Comparison of ENCODE assay signal across 8 mouse cellular contexts in the genomic region with DNA sequence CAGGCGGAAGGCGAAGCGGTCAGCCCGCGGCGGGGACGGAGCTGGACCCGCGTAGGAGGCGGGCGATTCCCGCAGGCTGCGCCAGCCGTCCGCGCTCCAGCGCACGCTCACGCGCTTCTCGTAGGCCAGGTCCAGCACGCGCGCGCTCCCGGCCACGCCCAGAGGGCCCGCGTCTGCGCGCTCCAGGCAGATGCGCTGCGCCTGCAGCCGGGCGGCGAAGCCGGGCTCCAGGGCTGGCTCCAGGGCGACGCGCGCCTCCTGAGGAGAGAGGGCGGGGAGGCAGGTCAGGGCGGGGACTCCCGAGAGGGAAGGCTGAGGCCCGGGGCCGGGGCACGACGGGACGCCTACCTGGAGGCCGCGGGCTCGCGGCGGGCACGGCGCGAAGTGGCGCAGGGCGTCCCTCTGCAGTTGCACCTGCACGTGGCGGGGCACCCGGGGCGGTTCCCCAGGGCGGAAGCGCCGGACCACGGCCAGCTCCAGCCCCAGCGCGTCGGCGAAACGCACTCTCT. TPM values are rescaled to one million over a fixed set of nuclear protein-coding genes. Genes with fewer than 3 reads are reported as not detected.
DNase-seq lines count a peak whose midpoint lies in the region; ATAC-seq and TF ChIP-seq lines count a peak whose summit lies in the region.

No protein-coding gene starts in this region.

- under 1% methylated on average over 66 of the region's 72 CpGs for WGBS in embryonic facial prominence, embryonic 13.5 days
- under 1% methylated on average over 69 of the region's 72 CpGs for WGBS in heart, adult 2 months
- 0% methylated on average over 72 of the region's 72 CpGs for WGBS in limb, embryonic 15.5 days
- WGBS in midbrain, postnatal 0 days, result under 1% methylated on average over 61 of the region's 72 CpGs

- H3K4me2 ChIP-seq in embryonic facial prominence, embryonic 13.5 days, result peak overlapping the region; percentile 98
- peak overlapping the region; percentile 99 for H3K4me2 ChIP-seq in limb, embryonic 15.5 days
- peak overlapping the region; percentile 68 for H3K4me2 ChIP-seq in midbrain, postnatal 0 days (ENCODE audit: low read depth, low read length, poor library complexity, severe bottlenecking)

- H3K36me3 ChIP-seq in embryonic facial prominence, embryonic 13.5 days, result no peaks in the 10 kb centered on the region
- H3K36me3 ChIP-seq in heart, adult 2 months (ENCODE audit: control insufficient read depth, insufficient read depth, low read length), result no peaks in the 10 kb centered on the region
- H3K36me3 ChIP-seq in limb, embryonic 15.5 days, result no peaks in the 10 kb centered on the region
- no peaks in the 10 kb centered on the region; the same call in 1 of the 2 replicates for H3K36me3 ChIP-seq in midbrain, postnatal 0 days (ENCODE audit: insufficient read depth, low read length)

- H3K4me3 ChIP-seq in embryonic facial prominence, embryonic 13.5 days, result peak overlapping the region; percentile 74
- H3K4me3 ChIP-seq in heart, adult 2 months, result peak overlapping the region; percentile 81
- H3K4me3 ChIP-seq in limb, embryonic 15.5 days, result peak overlapping the region; percentile 75
- H3K4me3 ChIP-seq in midbrain, postnatal 0 days (ENCODE audit: low read depth, low read length), result peak overlapping the region; percentile 81

- peak; percentile 82 for ATAC-seq in embryonic facial prominence, embryonic 13.5 days (ENCODE audit: insufficient number of reproducible peaks, insufficient read depth, low FRiP score, low TSS enrichment, low read depth)
- ATAC-seq in limb, embryonic 15.5 days (ENCODE audit: insufficient number of reproducible peaks, low FRiP score, low TSS enrichment, low read depth), result peak; percentile 77
- peak; percentile 90 for ATAC-seq in midbrain, postnatal 0 days (ENCODE audit: low FRiP score)

- no peaks in the 10 kb centered on the region for H3K9me3 ChIP-seq in embryonic facial prominence, embryonic 13.5 days
- H3K9me3 ChIP-seq in limb, embryonic 15.5 days, result no peaks in the 10 kb centered on the region
- H3K9me3 ChIP-seq in midbrain, postnatal 0 days (ENCODE audit: low read length), result no peaks in the 10 kb centered on the region

- no peaks in the 10 kb centered on the region for H3K79me2 ChIP-seq in heart, adult 2 months (replicated peaks; ENCODE audit: control insufficient read depth, insufficient read depth, low read length)

- peak overlapping the region; percentile 83 for H3K9ac ChIP-seq in embryonic facial prominence, embryonic 13.5 days
- H3K9ac ChIP-seq in heart, adult 2 months (ENCODE audit: low read depth, low read length), result peak overlapping the region; percentile 89
- peak overlapping the region; percentile 77 for H3K9ac ChIP-seq in limb, embryonic 15.5 days
- H3K9ac ChIP-seq in midbrain, postnatal 0 days (replicated peaks; ENCODE audit: low read length, poor library complexity, severe bottlenecking), result peak overlapping the region; percentile 89

- H3K4me1 ChIP-seq in embryonic facial prominence, embryonic 13.5 days, result peaks cover 12% of the 10 kb centered on the region
- peaks cover 2% of the 10 kb centered on the region; the same call in 1 of the 2 replicates for H3K4me1 ChIP-seq in heart, adult 2 months (ENCODE audit: control insufficient read depth, insufficient read depth, low read length)
- peaks cover 14% of the 10 kb centered on the region for H3K4me1 ChIP-seq in limb, embryonic 15.5 days
- no peaks in the 10 kb centered on the region for H3K4me1 ChIP-seq in midbrain, postnatal 0 days (ENCODE audit: insufficient read depth, low read length)

- H3K27me3 ChIP-seq in embryonic facial prominence, embryonic 13.5 days, result peaks cover 44% of the 10 kb centered on the region
- no peaks in the 10 kb centered on the region for H3K27me3 ChIP-seq in heart, adult 2 months (ENCODE audit: control insufficient read depth, insufficient read depth, low read length)
- H3K27me3 ChIP-seq in limb, embryonic 15.5 days, result peaks cover 28% of the 10 kb centered on the region
- H3K27me3 ChIP-seq in midbrain, postnatal 0 days (ENCODE audit: insufficient read depth, low read length), result no peaks in the 10 kb centered on the region

- H3K27ac ChIP-seq in embryonic facial prominence, embryonic 13.5 days, result peak overlapping the region; percentile 51; the same call in 1 of the 2 replicates
- H3K27ac ChIP-seq in heart, adult 2 months, result peak overlapping the region; percentile 76
- peak overlapping the region; percentile 81 for H3K27ac ChIP-seq in limb, embryonic 15.5 days
- H3K27ac ChIP-seq in midbrain, postnatal 0 days (ENCODE audit: low read depth, low read length), result peak overlapping the region; percentile 96

- TF ChIP-seq EP300 in heart, adult 2 months (IDR thresholded peaks at IDR 0.05; ENCODE audit: insufficient read depth, low read depth, low read length), result no peak

- TF ChIP-seq POLR2A in heart, adult 2 months (IDR thresholded peaks at IDR 0.05; ENCODE audit: insufficient read depth, low read depth, low read length), result 0 out of 2 replicates have a peak, but pooled peaks have one; percentile 43

- peak; percentile 92 for DNase-seq in 3134 (ENCODE audit: extremely low read depth, insufficient read length, low spot score)
- DNase-seq in adrenal gland, postnatal 25 days, result peak; percentile 94
- DNase-seq in heart, adult 2 months, result peak; percentile 92 to 94
- peak; percentile 89 to 91 for DNase-seq in kidney, adult 8-10 months
- DNase-seq in midbrain, postnatal 0 days (ENCODE audit: low spot score), result peak; percentile 94
- DNase-seq in spleen, postnatal 14 days (ENCODE audit: low spot score in 2 of 2), result peak; percentile 60 to 73

- intact Hi-C loops in heart, adult 2 months (cut with DNase I), result no loop called here

- no peak for TF ChIP-seq CTCF in heart, adult 2 months (IDR thresholded peaks at IDR 0.05)
- no peak for TF ChIP-seq CTCF in midbrain, postnatal 0 days (IDR thresholded peaks at IDR 0.05)

RNA-seq across cellular contexts. Expression of a gene that starts 0.8 kb away (rescaled TPM):
- total RNA-seq in adrenal gland, postnatal 25 days (2021), result 19.3 and 23.8 TPM in 2 replicates
- polyA plus RNA-seq in embryonic facial prominence, embryonic 13.5 days (2015; fragmentation: Nextera tagmentation; extraction: Ambion mirVana), result 0.92 and 1.1 TPM in 2 replicates
- 1 to 10 TPM; 2.8 to 3.4 TPM for total RNA-seq in heart, adult 2 months (2021)
- 4.8 and 4.9 TPM in 2 replicates for polyA plus RNA-seq in heart, adult 2 months (2012; rRNA removed)
- 0.94 and 1.0 TPM in 2 replicates for polyA plus RNA-seq in limb, embryonic 15.5 days (2015; fragmentation: Nextera tagmentation; extraction: Ambion mirVana)
- total RNA-seq in midbrain, postnatal 0 days (2014; rRNA removed), result 27.1 and 37.2 TPM in 2 replicates
- polyA plus RNA-seq in midbrain, postnatal 0 days (2015; fragmentation: Nextera tagmentation; extraction: Ambion mirVana), result 2.8 and 4.1 TPM in 2 replicates

RNA-seq across cellular contexts. Expression of a gene that starts 5.8 kb away (rescaled TPM):
- 14.8 and 19.0 TPM in 2 replicates for total RNA-seq in adrenal gland, postnatal 25 days (2021)
- polyA plus RNA-seq in embryonic facial prominence, embryonic 13.5 days (2015; fragmentation: Nextera tagmentation; extraction: Ambion mirVana), result 9.4 and 12.3 TPM in 2 replicates
- total RNA-seq in heart, adult 2 months (2021), result 1 to 10 TPM; 4.1 to 7.2 TPM
- polyA plus RNA-seq in heart, adult 2 months (2012; rRNA removed), result 2.6 and 3.1 TPM in 2 replicates
- 8.3 and 8.4 TPM in 2 replicates for polyA plus RNA-seq in limb, embryonic 15.5 days (2015; fragmentation: Nextera tagmentation; extraction: Ambion mirVana)
- 6.9 and 9.4 TPM in 2 replicates for total RNA-seq in midbrain, postnatal 0 days (2014; rRNA removed)
- polyA plus RNA-seq in midbrain, postnatal 0 days (2015; fragmentation: Nextera tagmentation; extraction: Ambion mirVana), result 8.0 and 9.6 TPM in 2 replicates

RNA-seq across cellular contexts. Expression of a gene that starts 6.6 kb away (rescaled TPM):
- total RNA-seq in adrenal gland, postnatal 25 days (2021), result 50.0 and 62.2 TPM in 2 replicates
- 3.8 and 4.6 TPM in 2 replicates for polyA plus RNA-seq in embryonic facial prominence, embryonic 13.5 days (2015; fragmentation: Nextera tagmentation; extraction: Ambion mirVana)
- total RNA-seq in heart, adult 2 months (2021), result 10 to 100 TPM; 42.4 to 45.0 TPM
- polyA plus RNA-seq in heart, adult 2 months (2012; rRNA removed), result 29.2 and 44.4 TPM in 2 replicates
- 3.8 and 4.6 TPM in 2 replicates for polyA plus RNA-seq in limb, embryonic 15.5 days (2015; fragmentation: Nextera tagmentation; extraction: Ambion mirVana)
- 23.1 and 31.2 TPM in 2 replicates for total RNA-seq in midbrain, postnatal 0 days (2014; rRNA removed)
- 2.9 and 3.7 TPM in 2 replicates for polyA plus RNA-seq in midbrain, postnatal 0 days (2015; fragmentation: Nextera tagmentation; extraction: Ambion mirVana)

RNA-seq across cellular contexts. Expression of a gene that starts 6.6 kb away (rescaled TPM):
- total RNA-seq in adrenal gland, postnatal 25 days (2021), result 10.0 TPM in 1 of 2 replicates, not detected in the other
- polyA plus RNA-seq in embryonic facial prominence, embryonic 13.5 days (2015; fragmentation: Nextera tagmentation; extraction: Ambion mirVana), result 0.23 and 0.79 TPM in 2 replicates
- 1 to 10 TPM; 3.2 to 6.1 TPM for total RNA-seq in heart, adult 2 months (2021)
- not detected in 2 replicates for polyA plus RNA-seq in heart, adult 2 months (2012; rRNA removed)
- polyA plus RNA-seq in limb, embryonic 15.5 days (2015; fragmentation: Nextera tagmentation; extraction: Ambion mirVana), result 0.33 TPM in 1 of 2 replicates, not detected in the other
- 0.82 TPM in 1 of 2 replicates, not detected in the other for total RNA-seq in midbrain, postnatal 0 days (2014; rRNA removed)
- 1.4 and 1.6 TPM in 2 replicates for polyA plus RNA-seq in midbrain, postnatal 0 days (2015; fragmentation: Nextera tagmentation; extraction: Ambion mirVana)

RNA-seq across cellular contexts. Expression of a gene that starts 15.7 kb away (rescaled TPM):
- total RNA-seq in adrenal gland, postnatal 25 days (2021), result 195 and 256 TPM in 2 replicates
- 140 and 163 TPM in 2 replicates for polyA plus RNA-seq in embryonic facial prominence, embryonic 13.5 days (2015; fragmentation: Nextera tagmentation; extraction: Ambion mirVana)
- 10 to 100 TPM; 51.4 to 52.2 TPM for total RNA-seq in heart, adult 2 months (2021)
- 66.2 and 91.7 TPM in 2 replicates for polyA plus RNA-seq in heart, adult 2 months (2012; rRNA removed)
- polyA plus RNA-seq in limb, embryonic 15.5 days (2015; fragmentation: Nextera tagmentation; extraction: Ambion mirVana), result 83.4 and 94.3 TPM in 2 replicates
- total RNA-seq in midbrain, postnatal 0 days (2014; rRNA removed), result 95.1 and 115 TPM in 2 replicates
- polyA plus RNA-seq in midbrain, postnatal 0 days (2015; fragmentation: Nextera tagmentation; extraction: Ambion mirVana), result 139 and 162 TPM in 2 replicates

Comparison
In these comparisons a context has a peak if more than half of its experiments do, and no peak if none do; other contexts are left out.
1. Peak in every context shown above with its lines: DNase-seq, ATAC-seq, H3K4me3 ChIP-seq and H3K27ac ChIP-seq.